Comparison of ENCODE assay signal across 8 mouse cellular contexts in the genomic region with DNA sequence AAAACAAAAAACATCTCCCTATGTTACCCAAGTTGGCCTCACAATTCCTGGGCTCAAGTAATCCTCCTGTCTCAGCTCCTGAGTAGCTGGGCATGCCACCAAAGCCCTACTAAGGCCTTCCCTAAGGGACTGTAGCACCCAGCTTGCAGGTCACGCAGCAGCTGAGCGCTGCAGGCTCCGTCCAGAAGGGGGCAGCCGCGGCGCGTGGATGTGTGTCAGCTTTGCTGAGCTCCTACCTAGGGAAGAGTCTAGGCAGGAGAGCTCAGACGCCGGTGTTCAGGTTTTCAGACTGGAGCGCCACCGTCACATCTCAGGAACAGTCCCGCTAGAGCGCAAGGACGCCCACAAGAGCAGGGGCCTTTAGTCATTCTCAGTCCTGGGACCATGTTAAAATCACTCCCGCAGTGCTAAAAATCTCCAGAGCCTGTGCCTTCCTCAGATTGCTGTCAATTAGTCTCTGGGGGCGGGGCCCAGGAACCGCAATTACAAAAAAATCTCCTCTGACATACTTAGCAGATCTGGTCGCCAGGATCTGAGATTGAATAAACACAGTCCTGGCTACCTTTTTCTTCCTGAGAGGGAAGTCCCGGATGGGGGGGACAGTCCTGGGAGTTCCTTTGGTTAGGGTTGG. TPM values are rescaled to one million over a fixed set of nuclear protein-coding genes. Genes with fewer than 3 reads are reported as not detected.
DNase-seq lines count a peak whose midpoint lies in the region; ATAC-seq lines count a peak whose summit lies in the region.

No protein-coding gene starts in this region.

- peak overlapping the region; percentile 34; the same call in 1 of the 2 replicates for H3K4me2 ChIP-seq in hindbrain, embryonic 14.5 days (replicated peaks)

- H3K27ac ChIP-seq in hindbrain, embryonic 14.5 days = no peak overlapping the region

- peak; percentile 78 for ATAC-seq in hindbrain, embryonic 14.5 days (ENCODE audit: low FRiP score)

- H3K4me3 ChIP-seq in hindbrain, embryonic 14.5 days (replicated peaks; ENCODE audit: low read length) = no peak overlapping the region

- H3K9me3 ChIP-seq in hindbrain, embryonic 14.5 days (ENCODE audit: control insufficient read depth, low read length) = no peaks in the 10 kb centered on the region

- 8% methylated on average over 19 of the region's 19 CpGs for WGBS in hindbrain, embryonic 14.5 days

- peaks cover 7% of the 10 kb centered on the region; the same call in 1 of the 2 replicates for H3K4me1 ChIP-seq in hindbrain, embryonic 14.5 days (replicated peaks; ENCODE audit: control insufficient read depth, insufficient read depth, low read length)

- H3K27me3 ChIP-seq in hindbrain, embryonic 14.5 days (ENCODE audit: control insufficient read depth, insufficient read depth, low read length) = no peaks in the 10 kb centered on the region; the same call in 1 of the 2 replicates

- no peaks in the 10 kb centered on the region for H3K36me3 ChIP-seq in hindbrain, embryonic 14.5 days (replicated peaks; ENCODE audit: control insufficient read depth, insufficient read depth)

- 0 out of 2 replicates have a peak overlapping the region, but pooled peaks have one; percentile 24 for H3K9ac ChIP-seq in hindbrain, embryonic 14.5 days

- DNase-seq in NIH3T3 (ENCODE audit: low read depth) = peak; percentile 93
- peak; percentile 89 for DNase-seq in cerebellum, adult 9-11 months
- peak; percentile 68 to 92 for DNase-seq in frontal cortex, postnatal 14 days (ENCODE audit: low spot score in 2 of 2)
- DNase-seq in hindbrain, embryonic 14.5 days (ENCODE audit: low spot score) = peak; percentile 95
- DNase-seq in layer of hippocampus, postnatal 14 days (ENCODE audit: low spot score in 2 of 2) = peak; percentile 86 to 89
- peak; percentile 92 for DNase-seq in lung, postnatal 36 days
- peak; percentile 91 for DNase-seq in retina, embryonic 14.5 days (ENCODE audit: low spot score)
- peak; percentile 82 for DNase-seq in thymus, postnatal 25 days

RNA-seq across cellular contexts. Expression of gene Zc3h12a, which starts 32.8 kb away (rescaled TPM):
- 0.09 and 0.43 TPM in 2 replicates for polyA plus RNA-seq in hindbrain, embryonic 14.5 days (2014; fragmentation: Nextera tagmentation; extraction: Ambion mirVana)
- total RNA-seq in layer of hippocampus, postnatal 14 days (2021) = 1 to 10 TPM; 1.2 to 1.9 TPM
